Mouse (Mus musculus) hindbrain, postnatal 0 days (tissue): ENCODE measurements around the gene Prr5l. TPM values are rescaled to one million over a fixed set of nuclear protein-coding genes. Genes with fewer than 3 reads are reported as not detected.

ENCODE experiments used
- ATAC-seq: fragments of 200-750 bp; cut with Nextera tagmentation; 2 replicates; pipeline ENCODE4 v1.8.0; 2017; ENCODE audit warnings: mild to moderate bottlenecking, moderate TSS enrichment, moderate library complexity
- DNase-seq: peaks from one replicate; pipeline ENCODE4 v3.0.0-alpha.2; 2015; ENCODE audit warnings: low spot score
- H3K27ac ChIP-seq: fragments of 300-500 bp; sonication (generic); 2 replicates; pipeline ENCODE4 v1.5.1; 2014; ENCODE audit warnings: mild to moderate bottlenecking
- H3K27me3 ChIP-seq: fragments of 300-500 bp; sonication (generic); 2 replicates; pipeline ENCODE4 v1.6.1; 2014; ENCODE audit warnings: low read length, mixed read lengths; ENCODE audit not compliant: insufficient read depth
- H3K36me3 ChIP-seq: fragments of 300-500 bp; sonication (generic); 2 replicates; pipeline ENCODE4 v1.6.1; 2014; ENCODE audit warnings: low read length, mixed read lengths; ENCODE audit not compliant: insufficient read depth
- H3K4me1 ChIP-seq: fragments of 300-500 bp; sonication (generic); 2 replicates; pipeline ENCODE4 v1.6.1; 2014; ENCODE audit warnings: antibody characterized with exemption, low read length, mixed read lengths; ENCODE audit not compliant: insufficient read depth
- H3K4me2 ChIP-seq: fragments of 300-500 bp; sonication (generic); 2 replicates; pipeline ENCODE4 v1.6.1; 2014; ENCODE audit warnings: low read depth, mild to moderate bottlenecking, low read length, moderate library complexity, mixed read lengths
- H3K4me3 ChIP-seq: fragments of 300-500 bp; sonication (generic); 2 replicates; pipeline ENCODE4 v1.5.1; 2014; ENCODE audit warnings: low read length
- H3K9ac ChIP-seq: fragments of 300-500 bp; sonication (generic); replicated peaks from 2 replicates; pipeline ENCODE4 v1.6.1; 2014; ENCODE audit warnings: mild to moderate bottlenecking, low read length, moderate library complexity, mixed read lengths
- H3K9me3 ChIP-seq: fragments of 300-500 bp; sonication (generic); 2 replicates; pipeline ENCODE4 v1.6.1; 2016; ENCODE audit warnings: low read length, mixed read lengths
- CTCF ChIP-seq: IDR thresholded peaks from 2 replicates; pipeline ENCODE4 v1.5.1; 2016; ENCODE audit warnings: antibody characterized with exemption, control low read depth, low read depth
- WGBS: fragments of 180-500 bp; shearing (Covaris S2); extraction: QIAGEN DNeasy Blood & Tissue Kit; methylation state at CpG from one replicate; pipeline ENCODE4 v1.1.7; 2014; 5-methylcytosine and 5-hydroxymethylcytosine counted together
- polyA plus RNA-seq: library from polyadenylated mRNA; unstranded; fragments of >200 nt; fragmentation: Nextera tagmentation; extraction: Ambion mirVana; gene quantifications from 2 replicates; pipeline ENCODE4 v1.2.1, GENCODE M21; 2015
- total RNA-seq: library from RNA; depleted of rRNA; stranded (reverse); fragments of >200 nt; gene quantifications from 2 replicates; pipeline ENCODE4 v1.2.3, GENCODE M21; 2014

Prr5l gene
- total and polyA plus RNA-seq, 2 experiments from 2014 or later, result 3.6 to 8.0 TPM

- Histone ChIP-seq H3K9me3 (no peaks in the 10 kb centered on the region), H3K4me1 (0 out of 2 replicates have a peak, but pooled peaks cover under 1% of the 10 kb centered on the region), H3K36me3 (no peaks in the 10 kb centered on the region), H3K27me3 (no peaks in the 10 kb centered on the region), H3K9ac (no peak overlapping the region), H3K27ac (no peak overlapping the region), H3K4me2 (no peak overlapping the region), H3K4me3 (no peak overlapping the region)
- ATAC-seq (no peak), DNase-seq (no peak)
- TF ChIP-seq CTCF, result no peak
- WGBS, result 93% methylated on average over 6 of the region's 6 CpGs
These were observed 80.6 kb downstream of the Prr5l start for GRCm38 (mm10) chr2:101802240-101802639.

- Histone ChIP-seq H3K9ac (peak overlapping the region; percentile 40; the same call in 1 of the 2 replicates), H3K27me3 (no peaks in the 10 kb centered on the region), H3K9me3 (no peaks in the 10 kb centered on the region), H3K4me2 (peak overlapping the region; percentile 93), H3K27ac (peak overlapping the region; percentile 48; the same call in 1 of the 2 replicates), H3K36me3 (no peaks in the 10 kb centered on the region), H3K4me1 (peaks cover 10% of the 10 kb centered on the region; the same call in 1 of the 2 replicates), H3K4me3 (peak overlapping the region; percentile 47)
- ATAC-seq (no peak), DNase-seq (peak; percentile 35)
- TF ChIP-seq CTCF, result no peak
- under 1% methylated on average over 19 of the region's 19 CpGs for WGBS
These were observed 85.0 kb downstream of the Prr5l start for GRCm38 (mm10) chr2:101797901-101798250.

- peak overlapping the region; percentile 93 for H3K4me2 ChIP-seq
- H3K4me3 ChIP-seq, result peak overlapping the region; percentile 47
- DNase-seq (peak; percentile 17), ATAC-seq (peak; percentile 53)
- H3K27ac ChIP-seq, result peak overlapping the region; percentile 48; the same call in 1 of the 2 replicates
- TF ChIP-seq CTCF, result no peak
- no peaks in the 10 kb centered on the region for H3K27me3 ChIP-seq
- peak overlapping the region; percentile 40 for H3K9ac ChIP-seq
- no peaks in the 10 kb centered on the region for H3K9me3 ChIP-seq
- H3K4me1 ChIP-seq, result peaks cover 10% of the 10 kb centered on the region; the same call in 1 of the 2 replicates
- H3K36me3 ChIP-seq, result no peaks in the 10 kb centered on the region
- WGBS, result under 1% methylated on average over 49 of the region's 49 CpGs
These were observed 85.5 kb downstream of the Prr5l start for GRCm38 (mm10) chr2:101797166-101797900.

GRCm38 (mm10) chr2:101796287-101797115, 86.3 kb downstream of the Prr5l start:
- Histone ChIP-seq H3K27me3 (no peaks in the 10 kb centered on the region), H3K4me2 (peak overlapping the region; percentile 93), H3K36me3 (no peaks in the 10 kb centered on the region), H3K4me1 (peaks cover 10% of the 10 kb centered on the region; the same call in 1 of the 2 replicates), H3K4me3 (peak overlapping the region; percentile 47), H3K9me3 (no peaks in the 10 kb centered on the region), H3K27ac (peak overlapping the region; percentile 48; the same call in 1 of the 2 replicates), H3K9ac (peak overlapping the region; percentile 40; the same call in 1 of the 2 replicates)
- TF ChIP-seq CTCF, result peak; percentile 84
- WGBS, result 2% methylated on average over 55 of the region's 55 CpGs
- ATAC-seq (peak; percentile 80), DNase-seq (peak; percentile 85)

- H3K9ac ChIP-seq, result no peak overlapping the region
- ATAC-seq (no peak), DNase-seq (no peak)
- H3K9me3 ChIP-seq, result no peaks in the 10 kb centered on the region
- WGBS, result 71% methylated on average over 4 of the region's 4 CpGs
- no peak overlapping the region for H3K4me2 ChIP-seq
- no peak overlapping the region for H3K4me3 ChIP-seq
- H3K27me3 ChIP-seq, result no peaks in the 10 kb centered on the region
- no peaks in the 10 kb centered on the region for H3K36me3 ChIP-seq
- peak overlapping the region; percentile 16; the same call in 1 of the 2 replicates for H3K27ac ChIP-seq
- TF ChIP-seq CTCF, result no peak
- peaks cover 8% of the 10 kb centered on the region; the same call in 1 of the 2 replicates for H3K4me1 ChIP-seq
These were observed 90.7 kb downstream of the Prr5l start for GRCm38 (mm10) chr2:101792130-101792529.

GRCm38 (mm10) chr2:101783255-101783654, 99.6 kb downstream of the Prr5l start:
- ATAC-seq (no peak), DNase-seq (no peak)
- H3K4me2 ChIP-seq, result no peak overlapping the region
- no peaks in the 10 kb centered on the region for H3K4me1 ChIP-seq
- H3K4me3 ChIP-seq, result no peak overlapping the region
- H3K9ac ChIP-seq, result no peak overlapping the region
- no peaks in the 10 kb centered on the region for H3K9me3 ChIP-seq
- H3K27ac ChIP-seq, result no peak overlapping the region
- no peaks in the 10 kb centered on the region for H3K27me3 ChIP-seq
- 36% methylated on average over 5 of the region's 5 CpGs for WGBS
- H3K36me3 ChIP-seq, result no peaks in the 10 kb centered on the region
- no peak for TF ChIP-seq CTCF
